Mouse (Mus musculus) olfactory bulb, adult 2 months (tissue): ENCODE results near the gene Dip2c.

Experiments
- CTCF ChIP-seq: fragments of 200-500 bp; IDR thresholded peaks from 2 replicates; pipeline ENCODE4 v1.5.1; 2012; ENCODE audit warnings: low read depth, mild to moderate bottlenecking, low read length, moderate library complexity; ENCODE audit not compliant: insufficient read depth
- POLR2A ChIP-seq: fragments of 200-500 bp; IDR thresholded peaks from 2 replicates; pipeline ENCODE4 v1.6.1; 2012; ENCODE audit warnings: mild to moderate bottlenecking, low read depth, low read length, moderate library complexity; ENCODE audit not compliant: insufficient read depth

GRCm38 (mm10) chr13:9583579-9583978 lies 307.3 kb downstream of the Dip2c start:
- TF ChIP-seq POLR2A (no peak), CTCF (no peak)
